Mouse (Mus musculus) colon, adult 2 months (tissue): Measurements from ENCODE around the gene Sertad1. TPM values are rescaled to one million over a fixed set of nuclear protein-coding genes. Genes with fewer than 3 reads are reported as not detected.

ENCODE experiments used
- polyA plus RNA-seq: library from polyadenylated mRNA; depleted of rRNA; stranded (reverse); fragments of >200 nt; gene quantifications from 2 replicates; pipeline ENCODE4 v1.2.3, GENCODE M21; 2012; rRNA removed

Sertad1 gene
- 71.5 and 84.1 TPM in 2 replicates for polyA plus RNA-seq

DNA sequence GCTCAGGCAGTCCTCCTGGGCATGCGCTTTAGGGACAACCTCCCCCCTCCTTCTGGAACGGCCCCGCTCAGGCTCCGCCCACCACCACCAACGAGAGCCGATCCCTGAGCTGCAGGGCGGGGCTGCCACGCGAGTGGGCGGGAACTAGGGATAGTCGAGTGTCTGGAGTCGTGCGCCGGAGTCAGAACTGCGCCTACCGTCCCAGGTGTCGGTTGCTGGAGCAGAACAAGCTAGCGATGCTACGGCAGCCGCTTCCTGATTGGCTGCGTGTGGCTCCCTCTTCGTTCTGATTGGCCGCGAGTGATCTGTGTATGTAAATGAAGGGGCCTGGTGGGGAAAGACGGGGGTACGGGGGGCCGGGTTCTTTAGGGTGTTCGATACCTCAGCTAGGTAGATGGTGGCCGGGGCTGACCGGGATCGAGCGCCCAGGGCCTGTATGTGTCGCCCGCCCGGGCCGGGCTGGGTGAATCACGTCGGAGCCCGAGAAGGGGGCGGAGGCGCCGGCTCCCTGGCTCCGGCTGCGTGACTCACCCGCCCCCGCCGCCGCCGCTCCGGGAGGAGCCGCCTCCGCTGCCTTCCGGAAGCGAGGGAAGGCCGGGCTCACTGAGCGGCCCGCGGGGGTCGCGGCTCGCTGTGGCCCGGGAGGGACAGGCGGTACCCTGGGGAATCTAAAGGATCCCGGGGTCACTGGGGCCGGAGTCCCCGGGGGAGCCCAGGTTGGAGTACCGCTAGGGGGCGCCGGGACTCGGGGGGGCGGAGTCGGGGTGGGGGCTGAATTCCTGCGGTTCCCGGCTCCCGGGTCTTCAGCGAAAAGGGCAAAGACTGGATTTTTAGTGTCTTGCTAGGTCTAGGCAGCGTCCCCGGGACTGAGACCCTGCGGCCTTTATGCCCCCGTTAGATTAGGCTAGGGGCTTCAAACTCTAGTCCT is at the start of gene Sertad1:
Gene Sertad1 (plus strand): TSS at position 141 of the 928 bp plus-strand sequence.

GRCm38 (mm10) chr7:27447419-27448286 is 39.1 kb upstream of the Sertad1 start, which contains the start of the genes Sptbn4 and Blvrb:
Gene Sptbn4, minus strand, starts transcription at chr7:27447686.
Gene Blvrb, plus strand, starts transcription at chr7:27447978.

DNA sequence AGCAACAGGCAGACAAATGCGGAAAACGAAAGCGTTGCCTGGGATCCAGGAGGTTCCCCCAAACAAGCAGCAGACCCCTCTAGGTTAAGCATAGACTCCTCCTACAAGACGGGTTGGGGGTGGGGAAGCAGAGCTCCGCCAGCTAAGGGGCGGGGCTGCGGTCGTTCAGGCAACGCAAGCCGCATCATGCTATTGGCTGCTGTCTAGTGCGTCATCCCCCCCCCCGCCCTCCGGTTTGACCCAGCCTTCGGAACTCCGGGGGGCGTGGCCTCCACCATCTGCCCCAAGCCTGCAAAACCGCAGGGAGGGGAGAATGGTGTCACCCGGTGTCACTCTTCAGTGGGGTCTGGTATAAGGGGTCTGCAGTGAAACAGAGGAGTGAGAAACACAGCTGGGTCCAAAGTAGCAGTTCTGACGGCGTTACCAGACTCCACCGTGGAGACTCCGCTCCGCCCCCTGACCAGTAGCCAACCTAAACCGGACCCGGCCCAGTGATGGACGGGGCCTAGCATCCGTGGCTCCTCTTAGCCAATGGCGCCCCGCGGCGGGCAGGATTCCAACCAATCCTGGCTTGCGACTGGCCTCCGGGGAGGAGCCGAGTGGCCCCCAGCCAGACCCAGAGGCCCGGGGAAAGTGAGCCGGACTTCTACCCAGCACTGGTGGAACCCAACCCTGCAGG is 13.4 kb upstream of the Sertad1 start, which contains the start of gene Sertad3:
Gene Sertad3 (plus strand): TSS at position 613 of the 679 bp plus-strand sequence.

GRCm38 (mm10) chr7:27499036-27499435 is 12.3 kb downstream of the Sertad1 start, which contains the start of gene Prx:
Gene Prx, plus strand, starts transcription at chr7:27499324.

DNA sequence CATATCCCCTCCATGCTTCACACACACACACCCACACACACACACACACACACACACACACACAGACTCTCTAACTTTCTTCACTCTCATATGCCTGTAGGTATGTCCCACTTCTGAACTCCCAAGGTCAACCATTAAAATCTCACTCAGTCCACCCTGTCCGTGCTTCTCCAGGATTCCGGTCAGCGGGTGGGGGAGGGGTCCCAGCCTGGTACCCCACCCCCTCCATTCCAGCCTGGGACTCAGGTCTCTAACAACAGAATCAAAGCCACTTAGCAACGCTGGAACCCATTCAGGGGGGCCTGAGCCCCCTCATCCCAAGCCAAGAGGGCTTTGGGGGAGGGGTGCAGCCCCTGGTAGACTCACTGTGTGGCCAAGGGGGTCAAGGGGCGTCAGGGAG is 36.3 kb downstream of the Sertad1 start, which contains the start of gene Hipk4:
Gene Hipk4 (plus strand): TSS at position 301 of the 400 bp plus-strand sequence.

Other genes with a start within 250 kb of the Sertad1 start
- 24.9 and 26.6 TPM in 2 replicates for gene Numbl, start 228.5 kb upstream of the Sertad1 start, polyA plus RNA-seq
- gene Ltbp4, start 149.2 kb upstream of the Sertad1 start, polyA plus RNA-seq, result 310 and 356 TPM in 2 replicates
- gene Shkbp1, start 130.9 kb upstream of the Sertad1 start, polyA plus RNA-seq, result 107 and 150 TPM in 2 replicates
- gene Gm20479, start 129.5 kb upstream of the Sertad1 start, polyA plus RNA-seq, result not detected in 2 replicates
- 0.57 and 1.0 TPM in 2 replicates for gene Sptbn4, start 39.2 kb upstream of the Sertad1 start, polyA plus RNA-seq
- gene Blvrb, start 38.9 kb upstream of the Sertad1 start, polyA plus RNA-seq, result 146 and 164 TPM in 2 replicates
- gene Sertad3, start 13.1 kb upstream of the Sertad1 start, polyA plus RNA-seq, result 14.3 and 15.9 TPM in 2 replicates
- gene Prx, start 12.4 kb downstream of the Sertad1 start, polyA plus RNA-seq, result 1.5 and 2.3 TPM in 2 replicates
- gene Hipk4, start 36.4 kb downstream of the Sertad1 start, polyA plus RNA-seq, result 1.1 and 1.4 TPM in 2 replicates
- gene Pld3, start 66.3 kb downstream of the Sertad1 start, polyA plus RNA-seq, result 108 and 120 TPM in 2 replicates
- 21.1 and 22.8 TPM in 2 replicates for gene 2310022A10Rik, start 66.3 kb downstream of the Sertad1 start, polyA plus RNA-seq
- gene Akt2, start 104.6 kb downstream of the Sertad1 start, polyA plus RNA-seq, result 42.0 and 45.4 TPM in 2 replicates
- gene Ttc9b, start 167.0 kb downstream of the Sertad1 start, polyA plus RNA-seq, result 0.28 and 0.57 TPM in 2 replicates
- 34.9 and 35.9 TPM in 2 replicates for gene Map3k10, start 187.7 kb downstream of the Sertad1 start, polyA plus RNA-seq
- gene Zfp607b, start 202.4 kb downstream of the Sertad1 start, polyA plus RNA-seq, result 0.08 and 0.20 TPM in 2 replicates
- 0.73 and 1.0 TPM in 2 replicates for gene Zfp60, start 244.5 kb downstream of the Sertad1 start, polyA plus RNA-seq